Mouse (Mus musculus): Measurements from ENCODE around the gene Pttg1ip.

The Pttg1ip gene

GRCm38 (mm10) chr10:77569481-77569880 is 12.0 kb upstream of the Pttg1ip start:
- no peak for DNase-seq (ENCODE audit: low read depth)

DNA sequence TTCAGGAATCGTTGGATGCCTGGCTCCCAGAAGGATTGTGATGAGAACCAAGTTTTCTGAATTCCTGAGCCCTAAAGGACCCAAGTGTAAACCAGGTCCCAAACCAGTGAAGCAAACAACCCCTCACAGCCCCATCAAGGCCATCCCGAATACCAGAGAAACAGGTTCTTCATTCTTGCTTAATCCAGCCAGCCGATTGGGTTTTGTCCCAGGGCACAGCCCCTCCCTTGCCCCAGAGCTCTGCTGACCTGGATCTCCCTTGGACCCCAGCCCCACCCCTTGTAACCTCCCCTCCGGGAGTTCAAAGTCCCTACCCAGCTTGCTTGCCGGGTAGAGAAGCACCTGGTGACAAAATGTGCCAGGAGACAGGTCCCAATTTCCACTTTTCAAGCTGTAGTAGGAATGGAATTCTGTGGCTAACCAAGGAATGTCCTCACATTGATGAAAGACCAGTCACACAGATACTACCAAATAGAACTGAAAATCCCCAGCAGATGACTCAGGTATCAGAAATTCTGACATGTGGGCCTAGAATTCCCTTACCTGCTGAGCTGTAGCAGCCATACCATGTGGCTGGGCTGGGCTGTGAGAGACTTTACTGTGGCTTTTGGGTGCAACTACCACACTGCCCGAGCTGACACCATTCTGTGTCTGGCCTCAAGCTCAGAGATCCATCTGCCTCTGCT is 11.4 kb upstream of the Pttg1ip start:
- no peak for DNase-seq (ENCODE audit: low read depth)

DNA sequence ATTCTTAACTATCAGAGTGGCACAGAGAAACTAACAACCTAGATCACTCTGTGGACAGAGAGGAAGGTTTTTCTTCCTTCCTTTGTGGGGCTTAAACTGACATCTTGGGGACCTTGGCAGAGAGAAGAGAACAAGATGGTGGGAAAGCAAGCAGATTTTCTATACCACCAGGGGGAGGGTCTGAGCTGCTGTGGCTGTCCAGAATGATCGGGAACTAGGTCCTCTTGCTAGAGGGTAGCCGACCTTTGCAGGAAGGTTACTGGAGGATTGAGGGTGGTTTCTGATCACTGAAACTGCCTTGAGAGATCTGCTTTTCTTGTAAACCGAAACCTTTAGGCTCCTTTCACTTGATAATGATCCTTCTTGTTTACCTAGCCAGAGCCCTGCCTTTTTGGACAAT is 9.3 kb upstream of the Pttg1ip start:
- peak; percentile 65 for DNase-seq (ENCODE audit: low read depth)

DNA sequence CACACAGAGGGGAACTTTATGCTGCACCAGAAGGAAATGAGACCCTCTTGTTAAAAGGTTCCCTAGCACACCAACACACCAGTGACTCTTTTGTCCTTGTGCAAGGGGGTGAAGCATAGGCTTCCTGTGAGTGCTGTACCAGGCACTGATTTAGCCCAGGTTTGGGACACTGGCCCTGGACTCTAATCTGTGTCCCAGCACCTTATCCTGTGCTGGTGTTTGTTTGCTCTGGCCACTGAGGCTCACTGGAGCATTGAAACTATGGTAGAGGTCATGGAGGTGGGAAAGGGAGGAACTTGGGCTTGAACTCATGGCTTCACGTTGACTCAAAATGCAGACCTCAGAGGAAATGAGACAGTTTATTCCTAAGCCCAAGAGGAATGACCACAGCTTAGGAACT is 8.4 kb upstream of the Pttg1ip start:
- no peak for DNase-seq (ENCODE audit: low read depth)

- DNase-seq (ENCODE audit: low read depth): no peak
These were observed 1.2 kb upstream of the Pttg1ip start for GRCm38 (mm10) chr10:77580027-77580920.

- no peak for DNase-seq (ENCODE audit: low read depth)
These were observed 505 bp upstream of the Pttg1ip start for GRCm38 (mm10) chr10:77581023-77581407.

GRCm38 (mm10) chr10:77582285-77582618 is 732 bp downstream of the Pttg1ip start:
- no peak for DNase-seq (ENCODE audit: low read depth)

GRCm38 (mm10) chr10:77583795-77584422 is 2.4 kb downstream of the Pttg1ip start:
- peak; percentile 96 for DNase-seq (ENCODE audit: low read depth)

GRCm38 (mm10) chr10:77586637-77587036 is 5.1 kb downstream of the Pttg1ip start:
- DNase-seq (ENCODE audit: low read depth): no peak

- no peak for DNase-seq (ENCODE audit: low read depth)
These were observed 5.7 kb downstream of the Pttg1ip start for GRCm38 (mm10) chr10:77587091-77587775.

- no peak for DNase-seq (ENCODE audit: low read depth)
These were observed 6.5 kb downstream of the Pttg1ip start for GRCm38 (mm10) chr10:77588036-77588435.

- no peak for DNase-seq (ENCODE audit: low read depth)
These were observed 7.6 kb downstream of the Pttg1ip start for GRCm38 (mm10) chr10:77589117-77589516.

DNA sequence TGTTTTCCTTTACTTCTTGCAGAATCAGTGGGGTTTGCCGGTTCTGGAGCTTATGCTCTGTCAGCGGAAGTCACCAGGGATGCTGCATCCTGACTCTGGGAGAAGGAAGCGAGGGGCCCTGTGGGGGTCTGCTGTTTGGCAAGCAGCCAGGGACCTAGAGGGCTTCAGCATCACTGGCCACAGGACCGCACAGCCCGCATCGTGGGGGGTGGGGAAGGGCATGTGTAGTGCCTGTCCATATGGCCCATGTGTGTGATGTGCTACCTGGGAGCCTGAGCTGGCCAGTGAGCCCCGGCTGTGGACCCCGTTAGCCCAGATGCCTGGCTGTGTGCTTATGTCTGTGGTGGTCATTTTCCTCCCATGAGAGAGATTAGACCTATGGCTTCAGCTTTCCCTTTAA is 8.2 kb downstream of the Pttg1ip start:
- no peak for DNase-seq (ENCODE audit: low read depth)

DNA sequence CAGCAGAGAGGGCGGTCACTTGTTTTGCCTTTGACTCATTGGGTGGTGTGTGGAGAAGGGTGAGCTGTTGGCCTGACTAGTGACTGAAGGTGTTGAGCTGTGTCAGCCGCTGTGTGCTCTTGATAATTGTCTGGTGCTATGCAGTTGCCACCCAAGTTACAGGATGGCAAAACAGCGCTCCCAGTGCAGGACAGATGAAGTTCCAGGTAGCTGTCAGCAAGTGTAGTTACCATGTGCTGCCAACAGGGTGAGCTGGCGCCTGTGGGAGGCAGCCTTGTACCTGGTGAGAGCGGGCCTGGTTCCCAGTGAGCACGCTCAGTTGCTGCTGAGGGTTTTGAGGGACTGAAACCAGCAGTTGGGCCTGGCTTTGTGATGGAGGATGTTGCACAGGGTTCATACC is 9.3 kb downstream of the Pttg1ip start:
- peak; percentile 70 for DNase-seq (ENCODE audit: low read depth)

- DNase-seq (ENCODE audit: low read depth): no peak
These were observed 10.0 kb downstream of the Pttg1ip start for GRCm38 (mm10) chr10:77591546-77591945.

DNA sequence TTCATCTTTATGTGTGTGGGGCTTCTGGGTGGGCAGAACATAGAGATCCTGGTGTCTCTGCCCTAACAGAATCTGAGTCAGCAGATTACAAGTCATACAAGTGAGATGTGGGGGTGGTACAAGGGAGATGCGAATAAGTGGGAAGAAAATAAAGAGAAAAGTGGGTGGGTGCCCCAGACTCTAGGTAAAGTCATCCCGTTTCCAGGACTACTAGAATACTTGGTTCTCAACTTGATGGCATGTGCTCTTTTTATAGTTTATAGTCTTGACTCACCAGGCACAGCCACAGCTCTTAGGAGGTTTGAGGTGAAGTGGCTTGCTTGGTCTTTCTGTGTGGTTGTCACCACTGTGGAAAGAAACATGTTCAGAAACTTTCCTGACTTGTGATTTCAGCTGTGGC is 14.5 kb downstream of the Pttg1ip start:
- DNase-seq (ENCODE audit: low read depth): no peak

DNA sequence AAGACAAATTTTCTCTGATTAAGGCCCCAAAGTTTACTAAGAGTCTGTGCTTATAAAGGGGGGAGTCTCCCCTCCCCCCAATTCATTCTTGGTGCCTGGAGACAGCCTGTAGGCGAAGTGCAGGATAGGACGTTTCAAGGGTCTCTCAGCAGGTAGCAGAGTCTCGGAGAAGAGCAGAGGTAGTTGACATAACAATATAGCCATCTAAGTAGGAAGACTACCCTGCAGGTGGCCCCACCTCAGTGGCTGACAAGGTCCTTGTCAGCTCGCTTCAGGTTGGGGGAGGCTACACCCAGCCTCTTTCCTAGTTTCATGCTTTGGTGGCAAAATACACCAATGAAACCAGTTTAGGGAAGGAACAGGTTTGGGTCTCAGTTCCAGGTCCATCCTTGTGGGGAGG is 21.5 kb downstream of the Pttg1ip start:
- DNase-seq (ENCODE audit: low read depth): no peak

GRCm38 (mm10) chr10:77604111-77604510 is 22.6 kb downstream of the Pttg1ip start:
- no peak for DNase-seq (ENCODE audit: low read depth)

DNA sequence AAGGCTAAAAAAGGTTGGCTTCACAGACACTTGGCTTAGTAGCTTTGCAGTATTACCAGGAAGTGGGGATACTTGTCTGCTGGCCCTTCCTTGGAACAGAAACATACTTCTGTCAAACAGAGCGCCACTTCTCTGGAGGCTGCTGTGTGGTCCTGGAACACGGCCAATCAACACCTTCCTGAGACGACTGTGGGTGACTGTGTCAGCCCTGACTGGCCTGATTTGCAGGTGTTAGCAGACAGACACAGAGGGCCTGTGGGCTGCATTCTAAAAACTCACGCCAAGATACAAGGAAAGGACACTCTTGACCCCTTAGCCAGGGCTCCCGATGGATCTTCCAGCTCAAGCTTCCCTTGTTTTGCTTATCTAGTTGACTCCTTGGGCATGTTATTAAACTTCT is 23.4 kb downstream of the Pttg1ip start:
- no peak for DNase-seq (ENCODE audit: low read depth)

DNA sequence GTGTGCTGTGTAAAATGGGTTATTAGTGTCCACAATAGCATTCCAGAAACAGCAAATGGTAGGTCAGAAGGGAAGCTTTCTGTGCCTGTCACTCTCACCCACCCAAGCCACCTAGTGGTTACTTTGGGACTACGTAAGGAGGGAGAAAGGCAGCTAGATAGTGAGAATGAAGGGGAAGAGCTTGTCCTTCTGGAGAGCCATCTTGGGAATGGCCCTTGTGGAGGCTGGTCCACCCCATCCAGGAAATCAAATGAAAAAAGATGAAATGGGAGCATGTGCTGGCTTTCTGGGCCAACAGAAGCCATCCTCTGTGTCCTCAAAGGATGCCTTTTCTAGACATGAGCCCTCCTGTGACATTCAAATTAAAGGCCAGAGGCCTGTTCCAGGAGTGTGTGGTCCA is 23.8 kb downstream of the Pttg1ip start:
- peak; percentile 86 for DNase-seq (ENCODE audit: low read depth)

GRCm38 (mm10) chr10:77605908-77606826 is 24.6 kb downstream of the Pttg1ip start, which contains the start of the genes Sumo3 and Gm49325:
Sumo3 (plus strand) TSS chr10:77606097.
Gm49325 (plus strand) TSS chr10:77606197.
- peak; percentile 94 for DNase-seq (ENCODE audit: low read depth)

Data from 416B (cell line).